Mouse (Mus musculus): Measurements from ENCODE around the gene Gm572. TPM values are rescaled to one million over a fixed set of nuclear protein-coding genes. Genes with fewer than 3 reads are reported as not detected.

The Gm572 gene
- polyA plus RNA-seq, 1 experiment from 2014 or later, result not detected

- no peaks in the 10 kb centered on the region for H3K9me3 ChIP-seq
- H3K4me2 ChIP-seq, result no peak overlapping the region
- H3K9ac ChIP-seq, result no peak overlapping the region
- no peak overlapping the region for H3K4me3 ChIP-seq (replicated peaks)
- ATAC-seq (ENCODE audit: low FRiP score), result no peak
- WGBS, result 67% methylated on average over 16 of the region's 16 CpGs
- peaks cover 16% of the 10 kb centered on the region for H3K4me1 ChIP-seq
- no peak overlapping the region for H3K27ac ChIP-seq
- no peaks in the 10 kb centered on the region for H3K36me3 ChIP-seq (replicated peaks)
- 0 out of 2 replicates have a peak, but pooled peaks cover 3% of the 10 kb centered on the region for H3K27me3 ChIP-seq
Observed at GRCm38 (mm10) chr4:148676188-148676960, 33.3 kb downstream of the Gm572 start.

DNA sequence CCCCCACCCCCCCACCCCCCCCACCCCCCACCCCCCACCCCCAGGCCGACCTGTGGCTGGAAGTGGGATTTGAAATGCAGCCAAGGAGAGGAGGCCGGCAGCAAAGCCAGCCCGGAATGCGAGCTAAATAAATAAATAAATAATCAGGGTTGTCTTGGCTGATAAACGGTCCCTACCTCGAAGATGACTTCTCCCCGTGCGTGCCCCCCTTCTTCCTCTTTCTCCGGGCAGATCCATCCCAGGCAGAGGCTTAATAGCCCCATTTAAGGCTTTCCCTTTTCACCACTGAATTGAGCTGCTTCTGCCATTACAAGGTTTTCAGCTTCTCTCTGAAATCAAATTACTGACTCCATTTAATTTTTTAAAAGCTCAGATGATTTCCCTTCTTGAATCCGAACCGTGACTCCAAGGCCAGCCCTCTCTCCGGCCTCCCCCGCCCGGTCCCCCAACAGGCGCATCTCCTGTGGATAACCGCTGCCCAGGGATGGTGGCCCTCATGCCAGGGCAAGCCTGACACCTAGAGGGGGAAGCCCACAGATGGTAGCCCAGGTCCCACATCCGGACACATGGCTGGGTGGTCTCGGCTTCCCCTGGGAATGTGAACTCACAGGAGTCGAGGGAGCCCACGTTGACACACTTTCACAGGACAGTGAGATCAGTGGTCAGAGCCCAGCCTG lies 34.0 kb downstream of the Gm572 start:
- Histone ChIP-seq H3K27ac (no peak overlapping the region), H3K27me3 (0 out of 2 replicates have a peak, but pooled peaks cover 3% of the 10 kb centered on the region)

DNA sequence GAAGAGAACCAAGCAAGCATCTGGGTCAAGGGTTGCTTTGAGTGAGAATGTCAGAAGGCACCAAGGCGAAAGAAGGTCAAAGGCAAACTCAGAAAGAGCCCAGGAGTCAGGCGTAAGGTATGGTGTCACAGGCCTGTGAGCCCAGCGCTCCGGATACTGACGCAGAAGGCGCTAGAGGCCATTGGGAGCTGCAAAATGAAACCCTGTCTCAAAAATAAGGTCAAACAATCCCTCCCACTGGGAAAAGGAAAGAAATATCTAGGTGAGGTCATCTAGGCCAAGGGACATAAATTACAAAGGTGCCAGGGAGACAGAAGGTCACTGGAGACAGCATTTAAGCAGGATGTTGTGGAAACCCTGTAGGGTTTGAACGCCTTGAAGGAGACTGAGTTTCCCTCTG lies 35.0 kb downstream of the Gm572 start:
- WGBS, result 88% methylated on average over 7 of the region's 7 CpGs
- no peaks in the 10 kb centered on the region for H3K9me3 ChIP-seq
- H3K36me3 ChIP-seq (replicated peaks), result no peaks in the 10 kb centered on the region
- no peak overlapping the region for H3K4me2 ChIP-seq
- no peaks in the 10 kb centered on the region for H3K27me3 ChIP-seq
- peaks cover 22% of the 10 kb centered on the region for H3K4me1 ChIP-seq
- H3K9ac ChIP-seq, result no peak overlapping the region
- ATAC-seq (ENCODE audit: low FRiP score), result no peak
- H3K27ac ChIP-seq, result no peak overlapping the region
- no peak overlapping the region for H3K4me3 ChIP-seq (replicated peaks)

More for the DNA sequence above, 34.0 kb downstream of the Gm572 start:
- Histone ChIP-seq H3K4me2 (no peak overlapping the region), H3K4me1 (peaks cover 22% of the 10 kb centered on the region), H3K4me3 (replicated peaks) (no peak overlapping the region), H3K9me3 (no peaks in the 10 kb centered on the region), H3K36me3 (replicated peaks) (no peaks in the 10 kb centered on the region), H3K9ac (no peak overlapping the region)
- WGBS, result 62% methylated on average over 20 of the region's 20 CpGs
- no peak for ATAC-seq (ENCODE audit: low FRiP score)

DNA sequence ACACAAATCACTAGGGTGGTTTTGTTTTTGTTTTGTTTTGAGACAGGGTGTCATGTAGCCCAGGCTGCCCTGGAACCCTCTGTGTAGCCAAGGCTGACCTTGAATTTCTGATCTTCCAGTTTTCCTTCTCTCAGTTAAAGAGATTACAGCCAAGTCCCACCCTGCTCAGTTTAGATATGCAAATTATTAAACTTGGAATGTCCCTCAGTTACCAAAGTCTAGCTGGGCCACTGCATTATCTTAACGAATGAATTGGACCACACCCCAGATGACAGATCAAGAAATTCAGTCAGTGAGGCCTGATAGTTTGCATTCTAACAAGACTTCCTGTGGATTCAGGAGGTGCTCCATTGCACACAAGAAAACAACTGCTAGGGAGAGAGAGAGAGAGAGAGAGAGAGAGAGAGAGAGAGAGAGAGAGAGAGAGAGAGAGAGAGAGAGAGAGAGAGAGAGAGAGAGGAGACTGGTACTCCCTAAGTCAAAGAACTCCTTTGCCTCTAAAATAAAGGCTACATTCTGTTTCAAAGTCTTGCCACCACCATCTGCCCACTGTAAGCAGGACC lies 37.5 kb downstream of the Gm572 start:
- H3K9me3 ChIP-seq, result no peaks in the 10 kb centered on the region
- no peak overlapping the region for H3K9ac ChIP-seq
- WGBS, result 61% methylated on average over 1 of the region's 1 CpGs
- H3K27ac ChIP-seq, result no peak overlapping the region
- peaks cover 23% of the 10 kb centered on the region for H3K4me1 ChIP-seq
- H3K4me3 ChIP-seq (replicated peaks), result no peak overlapping the region
- H3K27me3 ChIP-seq, result no peaks in the 10 kb centered on the region
- H3K4me2 ChIP-seq, result no peak overlapping the region
- ATAC-seq (ENCODE audit: low FRiP score), result no peak
- no peaks in the 10 kb centered on the region for H3K36me3 ChIP-seq (replicated peaks)

GRCm38 (mm10) chr4:148681429-148681828 lies 38.3 kb downstream of the Gm572 start:
- no peak overlapping the region for H3K9ac ChIP-seq
- no peaks in the 10 kb centered on the region for H3K36me3 ChIP-seq (replicated peaks)
- peaks cover 25% of the 10 kb centered on the region for H3K4me1 ChIP-seq
- WGBS, result 19% methylated on average over 8 of the region's 8 CpGs
- no peaks in the 10 kb centered on the region for H3K9me3 ChIP-seq
- H3K4me3 ChIP-seq (replicated peaks), result no peak overlapping the region
- no peaks in the 10 kb centered on the region for H3K27me3 ChIP-seq
- H3K4me2 ChIP-seq, result no peak overlapping the region
- no peak for ATAC-seq (ENCODE audit: low FRiP score)
- H3K27ac ChIP-seq, result no peak overlapping the region

DNA sequence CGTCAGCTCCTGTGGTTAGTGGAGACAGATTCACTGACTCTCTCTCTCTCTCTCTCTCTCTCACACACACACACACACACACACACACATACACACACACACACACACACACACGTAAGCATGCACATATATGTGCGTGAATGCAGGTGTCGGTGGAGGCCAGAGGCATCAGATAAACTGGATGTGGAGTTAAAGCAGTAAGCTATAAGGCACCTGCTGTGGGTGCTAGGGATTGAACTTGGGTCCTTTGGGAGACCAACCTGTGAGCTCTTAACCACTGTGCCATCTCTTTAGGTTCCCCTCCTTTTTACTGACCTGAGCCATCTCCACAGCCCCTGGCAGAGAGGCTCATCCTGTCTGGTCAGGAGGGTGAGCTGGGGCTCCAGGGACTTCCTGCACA lies 39.8 kb downstream of the Gm572 start:
- Histone ChIP-seq H3K4me2 (no peak overlapping the region), H3K4me1 (peaks cover 24% of the 10 kb centered on the region), H3K27ac (no peak overlapping the region), H3K9me3 (no peaks in the 10 kb centered on the region), H3K4me3 (replicated peaks) (no peak overlapping the region), H3K27me3 (0 out of 2 replicates have a peak, but pooled peaks cover 8% of the 10 kb centered on the region), H3K9ac (no peak overlapping the region), H3K36me3 (replicated peaks) (no peaks in the 10 kb centered on the region)
- WGBS, result 91% methylated on average over 4 of the region's 4 CpGs
- no peak for ATAC-seq (ENCODE audit: low FRiP score)

- no peak overlapping the region for H3K9ac ChIP-seq
- H3K36me3 ChIP-seq (replicated peaks), result no peaks in the 10 kb centered on the region
- no peak overlapping the region for H3K4me3 ChIP-seq (replicated peaks)
- ATAC-seq (ENCODE audit: low FRiP score), result no peak
- peaks cover 24% of the 10 kb centered on the region for H3K4me1 ChIP-seq
- no peaks in the 10 kb centered on the region for H3K9me3 ChIP-seq
- H3K27ac ChIP-seq, result no peak overlapping the region
- WGBS, result 78% methylated on average over 13 of the region's 13 CpGs
- H3K4me2 ChIP-seq, result no peak overlapping the region
- H3K27me3 ChIP-seq, result 0 out of 2 replicates have a peak, but pooled peaks cover 8% of the 10 kb centered on the region
Observed at GRCm38 (mm10) chr4:148683539-148683938, 40.4 kb downstream of the Gm572 start.

GRCm38 (mm10) chr4:148686491-148686941 lies 43.4 kb downstream of the Gm572 start:
- peak overlapping the region; percentile 74 for H3K27ac ChIP-seq
- H3K27me3 ChIP-seq, result 0 out of 2 replicates have a peak, but pooled peaks cover 8% of the 10 kb centered on the region
- H3K4me2 ChIP-seq, result no peak overlapping the region
- H3K4me1 ChIP-seq, result peaks cover 22% of the 10 kb centered on the region
- WGBS, result 33% methylated on average over 14 of the region's 14 CpGs
- ATAC-seq (ENCODE audit: low FRiP score), result no peak; the same call in 1 of the 2 replicates
- no peak overlapping the region for H3K9ac ChIP-seq
- no peaks in the 10 kb centered on the region for H3K36me3 ChIP-seq (replicated peaks)
- H3K4me3 ChIP-seq (replicated peaks), result no peak overlapping the region
- no peaks in the 10 kb centered on the region for H3K9me3 ChIP-seq

DNA sequence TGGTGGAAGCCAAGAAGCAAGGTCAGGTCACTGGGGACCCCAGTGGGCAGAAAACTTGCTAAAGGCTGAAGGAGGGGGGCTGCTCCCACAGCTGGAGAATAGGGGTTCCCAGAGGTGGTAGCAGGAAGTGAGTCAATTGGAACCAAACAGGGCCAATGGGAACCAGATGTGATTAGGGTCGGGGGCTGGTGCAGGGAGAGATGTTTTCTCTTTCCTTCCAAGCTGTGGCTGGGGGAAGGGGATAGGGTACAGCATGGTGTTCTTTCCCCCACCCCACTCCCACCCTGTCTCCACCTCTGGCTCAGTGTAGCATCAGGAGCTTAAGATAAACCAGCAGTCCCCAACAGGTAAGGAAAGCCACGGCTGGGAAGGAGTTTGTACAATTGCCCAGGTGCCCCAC lies 45.0 kb downstream of the Gm572 start:
- no peaks in the 10 kb centered on the region for H3K36me3 ChIP-seq (replicated peaks)
- no peak overlapping the region for H3K9ac ChIP-seq
- H3K4me2 ChIP-seq, result no peak overlapping the region
- no peak for ATAC-seq (ENCODE audit: low FRiP score)
- no peak overlapping the region for H3K4me3 ChIP-seq (replicated peaks)
- no peaks in the 10 kb centered on the region for H3K9me3 ChIP-seq
- WGBS, result 60% methylated on average over 2 of the region's 2 CpGs
- peaks cover 18% of the 10 kb centered on the region for H3K4me1 ChIP-seq
- H3K27me3 ChIP-seq, result 0 out of 2 replicates have a peak, but pooled peaks cover 8% of the 10 kb centered on the region
- H3K27ac ChIP-seq, result no peak overlapping the region

GRCm38 (mm10) chr4:148691185-148691584 lies 48.1 kb downstream of the Gm572 start:
- Histone ChIP-seq H3K9me3 (no peaks in the 10 kb centered on the region), H3K27me3 (0 out of 2 replicates have a peak, but pooled peaks cover 8% of the 10 kb centered on the region), H3K4me1 (peaks cover 11% of the 10 kb centered on the region), H3K9ac (no peak overlapping the region), H3K36me3 (replicated peaks) (no peaks in the 10 kb centered on the region), H3K4me2 (no peak overlapping the region), H3K27ac (no peak overlapping the region), H3K4me3 (replicated peaks) (no peak overlapping the region)
- WGBS, result 82% methylated on average over 4 of the region's 4 CpGs
- ATAC-seq (ENCODE audit: low FRiP score), result no peak

GRCm38 (mm10) chr4:148693417-148693959 lies 50.4 kb downstream of the Gm572 start:
- H3K27ac ChIP-seq, result no peak overlapping the region
- H3K4me1 ChIP-seq, result no peaks in the 10 kb centered on the region
- H3K36me3 ChIP-seq (replicated peaks), result no peaks in the 10 kb centered on the region
- no peak for ATAC-seq (ENCODE audit: low FRiP score)
- WGBS, result 93% methylated on average over 7 of the region's 7 CpGs
- H3K27me3 ChIP-seq, result no peaks in the 10 kb centered on the region
- no peak overlapping the region for H3K9ac ChIP-seq
- H3K4me2 ChIP-seq, result no peak overlapping the region
- no peak overlapping the region for H3K4me3 ChIP-seq (replicated peaks)
- no peaks in the 10 kb centered on the region for H3K9me3 ChIP-seq

GRCm38 (mm10) chr4:148704756-148705155 lies 61.6 kb downstream of the Gm572 start:
- Histone ChIP-seq H3K36me3 (replicated peaks) (no peaks in the 10 kb centered on the region), H3K27ac (no peak overlapping the region), H3K4me3 (replicated peaks) (no peak overlapping the region), H3K4me2 (no peak overlapping the region), H3K9ac (no peak overlapping the region), H3K4me1 (peaks cover 21% of the 10 kb centered on the region), H3K27me3 (peaks cover 22% of the 10 kb centered on the region; the same call in 1 of the 2 replicates), H3K9me3 (no peaks in the 10 kb centered on the region)
- ATAC-seq (ENCODE audit: low FRiP score), result peak; percentile 53; the same call in 1 of the 2 replicates
- 40% methylated on average over 3 of the region's 3 CpGs for WGBS

Measured in forebrain, embryonic 12.5 days (tissue).